Comparison of ENCODE assay signal across 9 mouse cellular contexts in the genomic region with DNA sequence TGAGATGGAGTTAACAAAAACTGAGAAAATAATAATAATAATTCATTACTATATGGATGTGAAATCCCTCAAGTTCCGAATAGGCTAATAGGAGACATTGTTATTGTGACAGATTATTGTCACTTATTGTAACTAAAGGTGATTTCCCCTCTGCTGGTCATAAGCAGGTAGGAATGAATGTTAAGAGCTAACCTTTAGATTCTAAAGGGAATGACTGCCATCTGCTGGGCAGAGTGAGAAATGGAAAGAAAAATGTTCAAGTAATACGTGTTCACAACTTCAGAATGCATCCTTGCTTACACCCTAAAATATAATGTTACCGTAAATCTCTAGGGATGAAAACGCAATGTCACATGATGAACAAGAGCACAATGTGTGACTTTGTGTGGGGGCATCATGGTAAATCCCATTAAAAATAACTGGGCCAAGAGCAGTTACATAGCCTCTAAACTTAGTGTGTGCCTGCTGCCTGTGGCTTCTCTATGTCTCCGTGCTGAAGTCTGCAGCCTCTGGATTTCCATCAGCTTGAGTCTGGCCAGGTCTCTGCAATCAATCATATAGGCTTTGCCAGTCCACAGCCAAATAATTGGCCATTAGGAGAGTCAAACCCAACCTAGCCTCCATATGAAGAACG. TPM values are rescaled to one million over a fixed set of nuclear protein-coding genes. Genes with fewer than 3 reads are reported as not detected.
DNase-seq lines count a peak whose midpoint lies in the region; ATAC-seq and TF ChIP-seq lines count a peak whose summit lies in the region.
"Had no signal": no experiment of that assay in that cellular context is flagged by ENCODE, and none has a peak within 500 bp of the region (broad histone marks: within the 10 kb centered on the region; RNA-seq: fewer than 3 reads in every experiment).

No protein-coding gene starts in this region.

- no peak overlapping the region for H3K4me3 ChIP-seq in heart, adult 2 months
- H3K4me3 ChIP-seq in embryonic facial prominence, embryonic 12.5 days = no peak overlapping the region
- H3K4me3 ChIP-seq: liver, embryonic 15.5 days had no signal

- no peak for TF ChIP-seq POLR2A in heart, adult 2 months (IDR thresholded peaks at IDR 0.05; ENCODE audit: insufficient read depth, low read depth, low read length)

- H3K79me2 ChIP-seq in heart, adult 2 months (replicated peaks; ENCODE audit: control insufficient read depth, insufficient read depth, low read length) = no peaks in the 10 kb centered on the region

- no peaks in the 10 kb centered on the region for H3K9me3 ChIP-seq in embryonic facial prominence, embryonic 12.5 days
- H3K9me3 ChIP-seq: liver, embryonic 15.5 days had no signal

- H3K4me2 ChIP-seq in embryonic facial prominence, embryonic 12.5 days (replicated peaks) = no peak overlapping the region
- H3K4me2 ChIP-seq: liver, embryonic 15.5 days had no signal

- ATAC-seq in embryonic facial prominence, embryonic 12.5 days (ENCODE audit: insufficient number of reproducible peaks, insufficient read depth, low FRiP score, low TSS enrichment) = 0 out of 2 replicates have a peak, but pooled peaks have one; percentile 19

- no peak overlapping the region for H3K9ac ChIP-seq in heart, adult 2 months (ENCODE audit: low read depth, low read length)
- H3K9ac ChIP-seq in embryonic facial prominence, embryonic 12.5 days = no peak overlapping the region
- H3K9ac ChIP-seq: liver, embryonic 15.5 days had no signal

- no peaks in the 10 kb centered on the region for H3K36me3 ChIP-seq in heart, adult 2 months (ENCODE audit: control insufficient read depth, insufficient read depth, low read length)
- no peaks in the 10 kb centered on the region for H3K36me3 ChIP-seq in embryonic facial prominence, embryonic 12.5 days
- H3K36me3 ChIP-seq: liver, embryonic 15.5 days had no signal

- H3K27ac ChIP-seq in heart, adult 2 months = no peak overlapping the region
- no peak overlapping the region for H3K27ac ChIP-seq in embryonic facial prominence, embryonic 12.5 days
- H3K27ac ChIP-seq: liver, embryonic 15.5 days had no signal

- H3K4me1 ChIP-seq in heart, adult 2 months (ENCODE audit: control insufficient read depth, insufficient read depth, low read length) = no peaks in the 10 kb centered on the region; the same call in 1 of the 2 replicates
- H3K4me1 ChIP-seq in embryonic facial prominence, embryonic 12.5 days = no peaks in the 10 kb centered on the region
- H3K4me1 ChIP-seq: liver, embryonic 15.5 days had no signal

- intact Hi-C loops in heart, adult 2 months (cut with DNase I) = loop anchor here (2.0 to 10.0 kb wide), 4 partner anchors 336 to 884 kb away; a partner anchor contains a TSS

- 20% methylated on average over 6 of the region's 6 CpGs for WGBS in heart, adult 2 months
- WGBS in embryonic facial prominence, embryonic 12.5 days = 21% methylated on average over 6 of the region's 6 CpGs

- H3K27me3 ChIP-seq in heart, adult 2 months (ENCODE audit: control insufficient read depth, insufficient read depth, low read length) = no peaks in the 10 kb centered on the region
- no peaks in the 10 kb centered on the region for H3K27me3 ChIP-seq in embryonic facial prominence, embryonic 12.5 days

- TF ChIP-seq EP300 in heart, adult 2 months (IDR thresholded peaks at IDR 0.05; ENCODE audit: insufficient read depth, low read depth, low read length) = no peak

- peak; percentile 88 for TF ChIP-seq CTCF in heart, adult 2 months (IDR thresholded peaks at IDR 0.05)

- no peak for DNase-seq in heart, adult 2 months
- DNase-seq in heart, adult 11 months = no peak
- peak; percentile 38 for DNase-seq in urinary bladder, postnatal 25 days (ENCODE audit: low spot score)
- DNase-seq in urinary bladder, adult 2 months (ENCODE audit: low spot score) = no peak
- DNase-seq in hindlimb bud, embryonic 11.5 days (ENCODE audit: extremely low spot score, low read depth, low spot score) = peak; percentile 87
- DNase-seq in lung, postnatal 25 days (ENCODE audit: low spot score) = peak; percentile 42
- DNase-seq in yolk sac, embryonic 10.5 days (ENCODE audit: low spot score) = peak; percentile 19

RNA-seq across cellular contexts. Expression of a gene that starts 38.2 kb away (rescaled TPM):
- total RNA-seq in heart, adult 2 months (2021) = 10 to 100 TPM; 18.6 to 22.6 TPM
- polyA plus RNA-seq in heart, adult 2 months (2012; rRNA removed) = 25.4 and 54.8 TPM in 2 replicates
- 0.69 and 1.0 TPM in 2 replicates for polyA plus RNA-seq in urinary bladder, adult 2 months (2012; rRNA removed)
- 7.5 and 9.2 TPM in 2 replicates for polyA plus RNA-seq in embryonic facial prominence, embryonic 12.5 days (2016; fragmentation: Nextera tagmentation; extraction: Ambion mirVana)

RNA-seq across cellular contexts. Expression of a gene that starts 38.6 kb away (rescaled TPM):
- total RNA-seq in heart, adult 2 months (2021) = 10 to 100 TPM; 44.8 to 56.8 TPM
- 11.2 and 26.9 TPM in 2 replicates for polyA plus RNA-seq in heart, adult 2 months (2012; rRNA removed)
- polyA plus RNA-seq in urinary bladder, adult 2 months (2012; rRNA removed) = 23.9 and 24.1 TPM in 2 replicates
- polyA plus RNA-seq in embryonic facial prominence, embryonic 12.5 days (2016; fragmentation: Nextera tagmentation; extraction: Ambion mirVana) = 85.1 and 93.6 TPM in 2 replicates

Comparison
In these comparisons a context has a peak if more than half of its experiments do, and no peak if none do; other contexts are left out.
1. DNase-seq: peak in urinary bladder, postnatal 25 days (single experiment), hindlimb bud, embryonic 11.5 days (single experiment), lung, postnatal 25 days (single experiment) and yolk sac, embryonic 10.5 days (single experiment); none in heart, adult 2 months (0 of 2), heart, adult 11 months (single experiment) and urinary bladder, adult 2 months (single experiment).